Mouse (Mus musculus) embryo, embryonic 10 days (tissue): ENCODE data around the gene Mypn.

Source experiments
- DNase-seq: peaks from one replicate; pipeline ENCODE4 v3.0.0-alpha.2; 2015; ENCODE audit warnings: low spot score

Gene Mypn

GRCm38 (mm10) chr10:63154726-63155125, 49.0 kb downstream of the Mypn start:
- DNase-seq: no peak

GRCm38 (mm10) chr10:63154226-63154625, 49.5 kb downstream of the Mypn start:
- DNase-seq: no peak

GRCm38 (mm10) chr10:63153563-63153962, 50.2 kb downstream of the Mypn start:
- DNase-seq: peak; percentile 75

- no peak for DNase-seq
Observed at GRCm38 (mm10) chr10:63152358-63152757, 51.4 kb downstream of the Mypn start.

- DNase-seq: no peak
Observed at GRCm38 (mm10) chr10:63142660-63143059, 61.1 kb downstream of the Mypn start.

GRCm38 (mm10) chr10:63136436-63136835, 67.3 kb downstream of the Mypn start:
- DNase-seq: no peak

- DNase-seq: no peak
Observed at GRCm38 (mm10) chr10:63135680-63136079, 68.1 kb downstream of the Mypn start.

GRCm38 (mm10) chr10:63133326-63133725, 70.4 kb downstream of the Mypn start:
- DNase-seq: no peak

- no peak for DNase-seq
Observed at GRCm38 (mm10) chr10:63132356-63132755, 71.4 kb downstream of the Mypn start.

- DNase-seq: no peak
Observed at GRCm38 (mm10) chr10:63130500-63130899, 73.3 kb downstream of the Mypn start.

GRCm38 (mm10) chr10:63128256-63128655, 75.5 kb downstream of the Mypn start:
- no peak for DNase-seq

- no peak for DNase-seq
Observed at GRCm38 (mm10) chr10:63127156-63127555, 76.6 kb downstream of the Mypn start.

GRCm38 (mm10) chr10:63126116-63126515, 77.6 kb downstream of the Mypn start:
- no peak for DNase-seq

- peak; percentile 58 for DNase-seq
Observed at GRCm38 (mm10) chr10:63125343-63125742, 78.4 kb downstream of the Mypn start.

GRCm38 (mm10) chr10:63124016-63124415, 79.7 kb downstream of the Mypn start:
- DNase-seq: no peak

GRCm38 (mm10) chr10:63123141-63123540, 80.6 kb downstream of the Mypn start:
- DNase-seq: no peak

GRCm38 (mm10) chr10:63122516-63122915, 81.2 kb downstream of the Mypn start:
- peak; percentile 82 for DNase-seq

- DNase-seq: no peak
Observed at GRCm38 (mm10) chr10:63121961-63122360, 81.8 kb downstream of the Mypn start.

GRCm38 (mm10) chr10:63119916-63120315, 83.8 kb downstream of the Mypn start:
- no peak for DNase-seq

GRCm38 (mm10) chr10:63117583-63117982, 86.2 kb downstream of the Mypn start:
- no peak for DNase-seq

GRCm38 (mm10) chr10:63116376-63116775, 87.4 kb downstream of the Mypn start:
- DNase-seq: no peak

GRCm38 (mm10) chr10:63115881-63116280, 87.9 kb downstream of the Mypn start:
- DNase-seq: no peak

- no peak for DNase-seq
Observed at GRCm38 (mm10) chr10:63113716-63114360, 89.9 kb downstream of the Mypn start.

- DNase-seq: no peak
Observed at GRCm38 (mm10) chr10:63113027-63113604, 90.6 kb downstream of the Mypn start.
